Mouse (Mus musculus): ENCODE results near the gene Rfx1. TPM values are rescaled to one million over a fixed set of nuclear protein-coding genes. Genes with fewer than 3 reads are reported as not detected.

Gene Rfx1
- polyA plus RNA-seq, 1 experiment from 2014 or later: 8.5 TPM

DNA sequence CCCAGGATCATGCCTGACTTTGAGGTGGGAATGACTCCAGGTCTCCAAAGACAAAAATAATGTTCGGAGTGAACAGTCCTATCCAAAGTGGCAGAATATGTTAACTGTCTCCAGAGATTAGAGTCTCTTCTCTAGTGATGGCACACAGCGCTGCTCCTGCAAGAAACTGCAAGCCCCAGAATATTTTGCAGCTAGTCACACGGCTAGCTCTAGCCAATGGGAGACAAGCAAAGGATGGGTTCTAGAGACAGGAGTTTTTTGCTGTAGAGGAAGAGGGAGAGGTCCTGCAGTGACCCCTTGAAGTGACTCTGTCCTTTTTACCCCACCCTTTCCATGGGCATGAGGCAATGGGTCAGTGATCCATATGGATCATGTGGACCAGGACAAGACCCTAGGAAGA lies 71.2 kb downstream of the Rfx1 start:
- DNase-seq (ENCODE audit: extremely low spot score, low spot score): no peak
- Histone ChIP-seq H3K4me1 (no peaks in the 10 kb centered on the region), H3K4me3 (no peak overlapping the region), H3K27ac (no peak overlapping the region), H3K9me3 (no peaks in the 10 kb centered on the region), H3K36me3 (replicated peaks) (peaks cover 99% of the 10 kb centered on the region), H3K27me3 (ENCODE audit: poor library complexity, severe bottlenecking) (no peaks in the 10 kb centered on the region)
- 94% methylated on average over 3 of the region's 3 CpGs for WGBS

DNA sequence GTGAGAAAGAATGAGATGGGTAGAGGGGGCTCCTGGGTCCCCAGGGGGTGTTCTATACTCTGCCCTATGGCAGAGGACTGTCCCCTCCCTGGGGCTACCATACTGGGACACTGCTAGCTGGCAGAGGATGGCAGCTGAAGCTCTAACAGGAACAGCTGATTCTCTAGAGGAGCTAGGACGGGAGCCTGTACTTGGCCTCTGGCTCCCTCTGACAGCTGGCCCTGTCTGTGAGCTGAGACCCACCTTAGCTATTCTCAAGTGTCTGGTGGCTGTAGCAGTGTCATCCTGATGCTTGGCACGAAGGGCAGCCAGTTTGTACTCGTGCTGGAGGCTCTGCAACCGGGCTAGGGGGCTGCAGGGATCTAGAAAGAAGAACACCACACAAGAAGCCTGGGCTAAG lies 74.2 kb downstream of the Rfx1 start:
- Histone ChIP-seq H3K4me3 (no peak overlapping the region), H3K4me1 (peaks cover 4% of the 10 kb centered on the region; the same call in 1 of the 2 replicates), H3K36me3 (replicated peaks) (peaks cover 98% of the 10 kb centered on the region), H3K9me3 (no peaks in the 10 kb centered on the region), H3K27ac (no peak overlapping the region), H3K27me3 (ENCODE audit: poor library complexity, severe bottlenecking) (no peaks in the 10 kb centered on the region)
- 95% methylated on average over 4 of the region's 4 CpGs for WGBS
- no peak for DNase-seq (ENCODE audit: extremely low spot score, low spot score)

DNA sequence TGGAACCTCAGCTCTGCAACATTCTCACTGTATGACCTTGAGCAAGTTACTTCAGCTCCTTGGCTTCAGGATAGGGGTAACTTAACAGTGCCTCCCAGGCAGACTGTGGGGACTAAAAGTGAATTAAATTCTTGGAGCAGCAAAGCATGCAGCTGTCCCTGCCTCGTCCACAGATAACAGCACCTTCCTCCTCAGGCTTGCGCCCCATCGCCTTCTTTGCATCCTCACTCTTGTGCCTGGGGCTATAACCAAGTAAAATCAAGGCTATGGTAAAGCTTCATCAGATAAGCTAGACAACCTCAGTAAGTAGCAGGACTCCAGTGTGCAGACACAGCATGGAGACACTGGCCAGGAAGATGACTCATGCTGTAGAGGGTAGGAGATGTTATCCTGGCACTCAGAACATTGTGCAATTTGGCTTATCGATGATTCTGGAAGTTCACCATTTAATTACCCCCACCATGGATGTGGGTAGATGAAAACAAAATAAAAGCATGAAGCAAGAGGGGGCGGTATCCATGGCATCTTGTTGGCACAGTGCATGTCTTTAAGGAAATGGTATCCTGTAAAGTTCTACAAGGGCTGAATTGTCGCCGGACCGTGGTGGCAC lies 78.1 kb downstream of the Rfx1 start:
- Histone ChIP-seq H3K36me3 (replicated peaks) (peaks cover 63% of the 10 kb centered on the region), H3K27ac (no peak overlapping the region), H3K4me3 (no peak overlapping the region), H3K27me3 (ENCODE audit: poor library complexity, severe bottlenecking) (peaks cover 9% of the 10 kb centered on the region), H3K9me3 (no peaks in the 10 kb centered on the region), H3K4me1 (peaks cover 33% of the 10 kb centered on the region)
- 93% methylated on average over 8 of the region's 8 CpGs for WGBS
- DNase-seq (ENCODE audit: extremely low spot score, low spot score): no peak

MicroRNAs encoded within 50 kb of the gene (microRNA counts, 519-probe panel; counts per million panel counts)
- microRNA mmu-miR-709: 3,342 counts per million, percentile 72 among the panel's probes with 10 or more counts

Small RNA genes lying within 50 kb of the gene (microRNA-seq; reads per million reads assigned to microRNA genes)
- gene Mir709: not detected

Other genes starting within 250 kb of the Rfx1 start
- gene Adgrl1, start 166.7 kb upstream of the Rfx1 start, polyA plus RNA-seq (2016; fragmentation: Nextera tagmentation; extraction: Ambion mirVana): 11.1 and 12.5 TPM in 2 replicates
- gene Gm10644, start 111.6 kb upstream of the Rfx1 start, polyA plus RNA-seq (2016; fragmentation: Nextera tagmentation; extraction: Ambion mirVana): 0.94 and 1.2 TPM in 2 replicates
- gene Asf1b, start 111.3 kb upstream of the Rfx1 start, polyA plus RNA-seq (2016; fragmentation: Nextera tagmentation; extraction: Ambion mirVana): 112 and 114 TPM in 2 replicates
- gene Prkaca, start 93.8 kb upstream of the Rfx1 start, polyA plus RNA-seq (2016; fragmentation: Nextera tagmentation; extraction: Ambion mirVana): 148 and 158 TPM in 2 replicates
- gene Samd1, start 69.2 kb upstream of the Rfx1 start, polyA plus RNA-seq (2016; fragmentation: Nextera tagmentation; extraction: Ambion mirVana): 10.2 and 10.3 TPM in 2 replicates
- 0.49 and 0.63 TPM in 2 replicates for gene 1700067K01Rik, start 65.3 kb upstream of the Rfx1 start, polyA plus RNA-seq (2016; fragmentation: Nextera tagmentation; extraction: Ambion mirVana)
- 0.42 and 0.79 TPM in 2 replicates for gene 2210011C24Rik, start 54.7 kb upstream of the Rfx1 start, polyA plus RNA-seq (2016; fragmentation: Nextera tagmentation; extraction: Ambion mirVana)
- gene Palm3, start 45.4 kb upstream of the Rfx1 start, polyA plus RNA-seq (2016; fragmentation: Nextera tagmentation; extraction: Ambion mirVana): 7.8 and 8.2 TPM in 2 replicates
- 0.12 and 0.30 TPM in 2 replicates for gene Il27ra, start 24.2 kb upstream of the Rfx1 start, polyA plus RNA-seq (2016; fragmentation: Nextera tagmentation; extraction: Ambion mirVana)
- gene Rln3, start 21.8 kb upstream of the Rfx1 start, polyA plus RNA-seq (2016; fragmentation: Nextera tagmentation; extraction: Ambion mirVana): not detected in 2 replicates
- gene Gm10643, start 1.7 kb upstream of the Rfx1 start, polyA plus RNA-seq (2016; fragmentation: Nextera tagmentation; extraction: Ambion mirVana): 1.0 and 1.5 TPM in 2 replicates
- gene Dcaf15, start 37.9 kb downstream of the Rfx1 start, polyA plus RNA-seq (2016; fragmentation: Nextera tagmentation; extraction: Ambion mirVana): 17.0 and 18.5 TPM in 2 replicates
- 0.14 and 0.17 TPM in 2 replicates for gene Podnl1, start 59.2 kb downstream of the Rfx1 start, polyA plus RNA-seq (2016; fragmentation: Nextera tagmentation; extraction: Ambion mirVana)
- gene Cc2d1a, start 81.1 kb downstream of the Rfx1 start, polyA plus RNA-seq (2016; fragmentation: Nextera tagmentation; extraction: Ambion mirVana): 17.3 and 20.8 TPM in 2 replicates
- gene 4930432K21Rik, start 81.2 kb downstream of the Rfx1 start, polyA plus RNA-seq (2016; fragmentation: Nextera tagmentation; extraction: Ambion mirVana): 1.9 and 2.4 TPM in 2 replicates
- 2.6 and 3.7 TPM in 2 replicates for gene Nanos3, start 118.4 kb downstream of the Rfx1 start, polyA plus RNA-seq (2016; fragmentation: Nextera tagmentation; extraction: Ambion mirVana)
- gene Zswim4, start 170.2 kb downstream of the Rfx1 start, polyA plus RNA-seq (2016; fragmentation: Nextera tagmentation; extraction: Ambion mirVana): 28.6 and 31.4 TPM in 2 replicates
- gene D8Ertd738e, start 182.9 kb downstream of the Rfx1 start, polyA plus RNA-seq (2016; fragmentation: Nextera tagmentation; extraction: Ambion mirVana): 386 and 390 TPM in 2 replicates
- gene Mri1, start 190.5 kb downstream of the Rfx1 start, polyA plus RNA-seq (2016; fragmentation: Nextera tagmentation; extraction: Ambion mirVana): 65.2 and 71.3 TPM in 2 replicates
- 21.6 and 23.5 TPM in 2 replicates for gene Ccdc130, start 203.5 kb downstream of the Rfx1 start, polyA plus RNA-seq (2016; fragmentation: Nextera tagmentation; extraction: Ambion mirVana)

Data from forebrain, embryonic 10.5 days (tissue).